ENCODE assay signal across 8 mouse cellular contexts in the genomic region with DNA sequence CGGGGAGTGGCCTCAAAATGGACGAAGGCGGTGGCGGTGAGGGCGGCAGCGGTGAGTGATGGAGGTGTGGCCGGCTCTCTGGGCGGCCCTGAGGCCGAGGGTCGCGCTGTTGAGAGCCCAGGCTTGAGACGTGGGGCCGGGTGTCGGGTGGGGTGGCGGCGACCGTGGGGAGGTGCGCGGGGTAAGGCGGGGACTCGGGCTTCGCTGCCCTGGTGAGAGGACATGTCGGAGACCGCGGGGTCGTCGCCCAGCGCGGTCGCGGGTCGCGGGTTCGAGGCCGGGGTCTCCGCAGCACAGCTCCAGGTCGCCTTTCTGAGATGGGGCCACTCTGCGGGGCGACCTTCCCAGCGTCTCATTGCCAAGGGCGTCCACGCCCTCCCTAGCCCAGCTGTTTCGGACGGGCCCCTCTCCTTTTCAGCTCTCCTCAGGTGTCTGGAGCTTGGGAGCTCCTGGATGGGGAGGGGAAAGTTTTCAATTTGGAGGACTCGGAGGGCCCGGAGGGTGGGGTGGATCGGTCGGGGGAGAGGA. TPM values are rescaled to one million over a fixed set of nuclear protein-coding genes. Genes with fewer than 3 reads are reported as not detected.
DNase-seq lines count a peak whose midpoint lies in the region; ATAC-seq lines count a peak whose summit lies in the region.

No protein-coding gene starts in this region.

- no peaks in the 10 kb centered on the region for H3K9me3 ChIP-seq in lung, embryonic 16.5 days (ENCODE audit: control insufficient read depth, low read length)
- no peaks in the 10 kb centered on the region for H3K9me3 ChIP-seq in embryonic facial prominence, embryonic 11.5 days (replicated peaks; ENCODE audit: control insufficient read depth, low read length)
- H3K9me3 ChIP-seq in hindbrain, embryonic 12.5 days (replicated peaks), result no peaks in the 10 kb centered on the region
- no peaks in the 10 kb centered on the region for H3K9me3 ChIP-seq in midbrain, embryonic 12.5 days

- H3K4me2 ChIP-seq in lung, embryonic 16.5 days (ENCODE audit: low read depth, low read length), result peak overlapping the region; percentile 88
- H3K4me2 ChIP-seq in embryonic facial prominence, embryonic 11.5 days (ENCODE audit: low read depth, low read length), result peak overlapping the region; percentile 71
- H3K4me2 ChIP-seq in hindbrain, embryonic 12.5 days (replicated peaks), result peak overlapping the region; percentile 88
- H3K4me2 ChIP-seq in midbrain, embryonic 12.5 days (replicated peaks), result peak overlapping the region; percentile 74

- H3K9ac ChIP-seq in lung, embryonic 16.5 days (ENCODE audit: low read length), result peak overlapping the region; percentile 95
- peak overlapping the region; percentile 68 for H3K9ac ChIP-seq in embryonic facial prominence, embryonic 11.5 days (replicated peaks; ENCODE audit: low read length)
- H3K9ac ChIP-seq in hindbrain, embryonic 12.5 days, result peak overlapping the region; percentile 77
- peak overlapping the region; percentile 85 for H3K9ac ChIP-seq in midbrain, embryonic 12.5 days (replicated peaks)

- ATAC-seq in lung, embryonic 16.5 days (ENCODE audit: low read depth), result peak; percentile 74
- peak; percentile 84 for ATAC-seq in embryonic facial prominence, embryonic 11.5 days (replicated peaks; ENCODE audit: insufficient number of reproducible peaks, low FRiP score, low TSS enrichment, low read depth)
- ATAC-seq in hindbrain, embryonic 12.5 days (ENCODE audit: low FRiP score), result peak; percentile 82
- ATAC-seq in midbrain, embryonic 12.5 days (ENCODE audit: low FRiP score, low read depth), result peak; percentile 88

- no peaks in the 10 kb centered on the region for H3K36me3 ChIP-seq in lung, embryonic 16.5 days (ENCODE audit: control insufficient read depth, insufficient read depth, low read length)
- H3K36me3 ChIP-seq in embryonic facial prominence, embryonic 11.5 days (replicated peaks; ENCODE audit: control insufficient read depth, insufficient read depth, low read depth, low read length), result no peaks in the 10 kb centered on the region
- H3K36me3 ChIP-seq in hindbrain, embryonic 12.5 days, result no peaks in the 10 kb centered on the region
- no peaks in the 10 kb centered on the region for H3K36me3 ChIP-seq in midbrain, embryonic 12.5 days

- peaks cover 37% of the 10 kb centered on the region for H3K4me1 ChIP-seq in lung, embryonic 16.5 days (replicated peaks; ENCODE audit: control insufficient read depth, insufficient read depth, low read length)
- peaks cover 7% of the 10 kb centered on the region for H3K4me1 ChIP-seq in embryonic facial prominence, embryonic 11.5 days (ENCODE audit: control insufficient read depth, insufficient read depth, low read length)
- peaks cover 42% of the 10 kb centered on the region for H3K4me1 ChIP-seq in hindbrain, embryonic 12.5 days
- H3K4me1 ChIP-seq in midbrain, embryonic 12.5 days, result peaks cover 29% of the 10 kb centered on the region

- H3K27ac ChIP-seq in lung, embryonic 16.5 days (ENCODE audit: low read length), result peak overlapping the region; percentile 88
- 0 out of 2 replicates have a peak overlapping the region, but pooled peaks have one; percentile 36 for H3K27ac ChIP-seq in embryonic facial prominence, embryonic 11.5 days (replicated peaks; ENCODE audit: low read depth, low read length)
- H3K27ac ChIP-seq in hindbrain, embryonic 12.5 days, result peak overlapping the region; percentile 75
- peak overlapping the region; percentile 75 for H3K27ac ChIP-seq in midbrain, embryonic 12.5 days (replicated peaks)

- DNase-seq in lung, postnatal 25 days (ENCODE audit: low spot score), result no peak
- DNase-seq in embryonic facial prominence, embryonic 11.5 days (ENCODE audit: low spot score), result no peak
- no peak for DNase-seq in embryo, embryonic 11 days
- DNase-seq in B cell, adult 2 months, result no peak
- no peak for DNase-seq in cerebellum, adult 11 months

- H3K4me3 ChIP-seq in lung, embryonic 16.5 days (ENCODE audit: low read length), result peak overlapping the region; percentile 94
- peak overlapping the region; percentile 54 for H3K4me3 ChIP-seq in embryonic facial prominence, embryonic 11.5 days (ENCODE audit: low read depth, low read length)
- H3K4me3 ChIP-seq in hindbrain, embryonic 12.5 days, result peak overlapping the region; percentile 82
- H3K4me3 ChIP-seq in midbrain, embryonic 12.5 days, result peak overlapping the region; percentile 79

- no peaks in the 10 kb centered on the region for H3K27me3 ChIP-seq in lung, embryonic 16.5 days (ENCODE audit: control insufficient read depth, insufficient read depth, low read depth, low read length)
- H3K27me3 ChIP-seq in embryonic facial prominence, embryonic 11.5 days (ENCODE audit: control insufficient read depth, insufficient read depth, low read length), result no peaks in the 10 kb centered on the region
- no peaks in the 10 kb centered on the region for H3K27me3 ChIP-seq in hindbrain, embryonic 12.5 days
- H3K27me3 ChIP-seq in midbrain, embryonic 12.5 days, result no peaks in the 10 kb centered on the region

- WGBS in lung, embryonic 16.5 days, result under 1% methylated on average over 39 of the region's 48 CpGs
- WGBS in embryonic facial prominence, embryonic 11.5 days, result under 1% methylated on average over 25 of the region's 48 CpGs
- WGBS in hindbrain, embryonic 12.5 days, result 1% methylated on average over 48 of the region's 48 CpGs
- WGBS in midbrain, embryonic 12.5 days, result 2% methylated on average over 26 of the region's 48 CpGs

RNA-seq across cellular contexts. Expression of gene Cyth3, which starts 0.4 kb away (rescaled TPM):
- 61.5 and 65.7 TPM in 2 replicates for polyA plus RNA-seq in lung, embryonic 16.5 days (2015; fragmentation: Nextera tagmentation; extraction: Ambion mirVana)
- 38.5 and 41.8 TPM in 2 replicates for polyA plus RNA-seq in embryonic facial prominence, embryonic 11.5 days (2014; fragmentation: Nextera tagmentation; extraction: Ambion mirVana)
- 39.8 and 46.1 TPM in 2 replicates for polyA plus RNA-seq in hindbrain, embryonic 12.5 days (2016; fragmentation: Nextera tagmentation; extraction: Ambion mirVana)
- 32.2 and 32.3 TPM in 2 replicates for polyA plus RNA-seq in midbrain, embryonic 12.5 days (2016; fragmentation: Nextera tagmentation; extraction: Ambion mirVana)

Comparison
In these comparisons a context has a peak if more than half of its experiments do, and no peak if none do; other contexts are left out.
1. H3K27ac ChIP-seq: peak in every context shown above with its lines; median percentile 88 in lung, embryonic 16.5 days; 75 in hindbrain, embryonic 12.5 days; 75 in midbrain, embryonic 12.5 days; 36 in embryonic facial prominence, embryonic 11.5 days.